Mouse (Mus musculus) liver, adult 2 months (tissue): ENCODE measurements around the gene Amdhd1. TPM values are rescaled to one million over a fixed set of nuclear protein-coding genes. Genes with fewer than 3 reads are reported as not detected.

Source experiments
- DNase-seq: peaks from one replicate; pipeline ENCODE4 v3.0.0-alpha.2; 2011; ENCODE audit warnings: low read depth, low spot score; ENCODE audit errors: extremely low read depth
- H3K27ac ChIP-seq: fragments of 200-500 bp; replicated peaks from 2 replicates; pipeline ENCODE4 v1.5.1; 2012; ENCODE audit warnings: low read depth, mild to moderate bottlenecking, control low read depth, inconsistent platforms, low read length; ENCODE audit not compliant: insufficient read depth
- H3K27me3 ChIP-seq: fragments of 200-500 bp; 2 replicates; pipeline ENCODE4 v1.6.1; 2012; ENCODE audit warnings: mild to moderate bottlenecking, moderate library complexity, low read length, inconsistent platforms; ENCODE audit not compliant: control insufficient read depth, insufficient read depth
- H3K36me3 ChIP-seq: fragments of 200-500 bp; 2 replicates; pipeline ENCODE4 v1.6.1; 2012; ENCODE audit warnings: low read length, inconsistent platforms; ENCODE audit not compliant: control insufficient read depth, insufficient read depth
- H3K4me1 ChIP-seq: fragments of 200-500 bp; 2 replicates; pipeline ENCODE4 v1.6.1; 2011; ENCODE audit warnings: low read length; ENCODE audit not compliant: control insufficient read depth, insufficient read depth
- H3K4me3 ChIP-seq: fragments of 200-500 bp; 2 replicates; pipeline ENCODE4 v1.5.1; 2011; ENCODE audit warnings: low read depth, mild to moderate bottlenecking, control low read depth, low read length, moderate library complexity; ENCODE audit not compliant: insufficient read depth
- H3K79me2 ChIP-seq: fragments of 200-500 bp; 2 replicates; pipeline ENCODE4 v1.6.1; 2012; ENCODE audit warnings: inconsistent platforms, mild to moderate bottlenecking, low read length, moderate library complexity; ENCODE audit not compliant: control insufficient read depth, insufficient read depth
- H3K9ac ChIP-seq: fragments of 200-500 bp; 2 replicates; pipeline ENCODE4 v1.6.1; 2012; ENCODE audit warnings: low read depth, mild to moderate bottlenecking, control low read depth, inconsistent platforms, low read length
- CTCF ChIP-seq: fragments of 200-500 bp; IDR thresholded peaks from 2 replicates; pipeline ENCODE4 v1.5.1; 2011; ENCODE audit warnings: low read depth, low read length, control low read depth
- POLR2A ChIP-seq: fragments of 200-500 bp; IDR thresholded peaks from 2 replicates; pipeline ENCODE4 v1.6.1; 2011; ENCODE audit warnings: low read length, control low read depth; ENCODE audit not compliant: insufficient read depth; ENCODE audit errors: extremely low read depth
- WGBS: fragments of 180-500 bp; shearing (Covaris S2); methylation state at CpG from one replicate; pipeline ENCODE4 v1.1.7; 2018; 5-methylcytosine and 5-hydroxymethylcytosine counted together
- polyA plus RNA-seq: library from polyadenylated mRNA; depleted of rRNA; stranded (reverse); fragments of >200 nt; gene quantifications from 2 replicates; pipeline ENCODE4 v1.2.3, GENCODE M21; 2012
- total RNA-seq: library from RNA; depleted of rRNA; stranded (reverse); fragments of >200 nt; gene quantifications from 2 replicates; pipeline ENCODE4 v1.2.3, GENCODE M21; 2014

Amdhd1 gene
- total and polyA plus RNA-seq, 2 experiments: 185 to 233 TPM

- no peaks in the 10 kb centered on the region for H3K79me2 ChIP-seq
Measured at GRCm38 (mm10) chr10:93574966-93575365, 35.1 kb upstream of the Amdhd1 start.

GRCm38 (mm10) chr10:93572209-93572608, 32.4 kb upstream of the Amdhd1 start:
- H3K9ac ChIP-seq: no peak overlapping the region
- WGBS: 59% methylated on average over 2 of the region's 2 CpGs
- TF ChIP-seq POLR2A (no peak), CTCF (no peak)
- no peak overlapping the region for H3K27ac ChIP-seq
- H3K4me3 ChIP-seq: no peak overlapping the region
- no peaks in the 10 kb centered on the region for H3K27me3 ChIP-seq
- 0 out of 2 replicates have a peak, but pooled peaks cover 3% of the 10 kb centered on the region for H3K4me1 ChIP-seq
- no peaks in the 10 kb centered on the region for H3K36me3 ChIP-seq
- H3K79me2 ChIP-seq: no peaks in the 10 kb centered on the region
- no peak for DNase-seq

More at GRCm38 (mm10) chr10:93574966-93575365, 35.1 kb upstream of the Amdhd1 start:
- H3K27ac ChIP-seq: no peak overlapping the region
- H3K27me3 ChIP-seq: no peaks in the 10 kb centered on the region
- 32% methylated on average over 4 of the region's 4 CpGs for WGBS
- no peak overlapping the region for H3K9ac ChIP-seq
- no peak overlapping the region for H3K4me3 ChIP-seq
- H3K36me3 ChIP-seq: no peaks in the 10 kb centered on the region
- 0 out of 2 replicates have a peak, but pooled peaks cover 3% of the 10 kb centered on the region for H3K4me1 ChIP-seq
- DNase-seq: no peak
- TF ChIP-seq POLR2A: no peak
- no peak for TF ChIP-seq CTCF

GRCm38 (mm10) chr10:93568671-93569070, 28.8 kb upstream of the Amdhd1 start:
- no peak for DNase-seq
- TF ChIP-seq POLR2A (no peak), CTCF (no peak)
- no peaks in the 10 kb centered on the region for H3K27me3 ChIP-seq
- no peak overlapping the region for H3K4me3 ChIP-seq
- no peaks in the 10 kb centered on the region for H3K36me3 ChIP-seq
- no peaks in the 10 kb centered on the region for H3K4me1 ChIP-seq
- H3K9ac ChIP-seq: no peak overlapping the region
- 81% methylated on average over 6 of the region's 6 CpGs for WGBS
- H3K79me2 ChIP-seq: no peaks in the 10 kb centered on the region
- H3K27ac ChIP-seq: no peak overlapping the region

GRCm38 (mm10) chr10:93567841-93568566, 28.2 kb upstream of the Amdhd1 start:
- H3K36me3 ChIP-seq: no peaks in the 10 kb centered on the region
- H3K27me3 ChIP-seq: no peaks in the 10 kb centered on the region
- no peaks in the 10 kb centered on the region for H3K79me2 ChIP-seq
- no peak overlapping the region for H3K9ac ChIP-seq
- WGBS: 86% methylated on average over 11 of the region's 11 CpGs
- no peak overlapping the region for H3K27ac ChIP-seq
- DNase-seq: no peak
- H3K4me3 ChIP-seq: no peak overlapping the region
- TF ChIP-seq CTCF: no peak
- no peak for TF ChIP-seq POLR2A
- H3K4me1 ChIP-seq: no peaks in the 10 kb centered on the region

- no peak for TF ChIP-seq POLR2A
- Histone ChIP-seq H3K27ac (no peak overlapping the region), H3K4me3 (no peak overlapping the region), H3K27me3 (no peaks in the 10 kb centered on the region), H3K79me2 (no peaks in the 10 kb centered on the region), H3K4me1 (no peaks in the 10 kb centered on the region), H3K9ac (no peak overlapping the region), H3K36me3 (no peaks in the 10 kb centered on the region)
- WGBS: 77% methylated on average over 10 of the region's 10 CpGs
- no peak for DNase-seq
Measured at GRCm38 (mm10) chr10:93567066-93567465, 27.2 kb upstream of the Amdhd1 start.

GRCm38 (mm10) chr10:93564518-93565090, 24.8 kb upstream of the Amdhd1 start:
- Histone ChIP-seq H3K79me2 (no peaks in the 10 kb centered on the region), H3K27me3 (no peaks in the 10 kb centered on the region), H3K9ac (no peak overlapping the region), H3K4me1 (no peaks in the 10 kb centered on the region), H3K4me3 (no peak overlapping the region), H3K27ac (no peak overlapping the region), H3K36me3 (no peaks in the 10 kb centered on the region)
- no peak for DNase-seq
- TF ChIP-seq POLR2A: no peak
- TF ChIP-seq CTCF: no peak
- 86% methylated on average over 14 of the region's 14 CpGs for WGBS
